Mouse (Mus musculus) ES-Bruce4 (cell line): ENCODE data around the gene 0610040J01Rik. TPM values are rescaled to one million over a fixed set of nuclear protein-coding genes. Genes with fewer than 3 reads are reported as not detected.
A peak's percentile ranks its signal among the peaks of the same experiment; 100 is the strongest.

Source experiments
- H3K27ac ChIP-seq: 2 replicates; pipeline ENCODE4 v1.5.1; 2012; ENCODE audit warnings: low read length, inconsistent platforms; ENCODE audit not compliant: insufficient read depth
- H3K27me3 ChIP-seq: 2 replicates; pipeline ENCODE4 v1.6.1; 2012; ENCODE audit warnings: mild to moderate bottlenecking, low read length, inconsistent platforms; ENCODE audit not compliant: control insufficient read depth, poor library complexity, insufficient read depth, severe bottlenecking
- H3K36me3 ChIP-seq: 2 replicates; pipeline ENCODE4 v1.6.1; 2012; ENCODE audit warnings: inconsistent platforms, mild to moderate bottlenecking, low read length, moderate library complexity; ENCODE audit not compliant: control insufficient read depth, poor library complexity, insufficient read depth, severe bottlenecking
- H3K4me1 ChIP-seq: one replicate; pipeline ENCODE4 v1.8.1; 2011; ENCODE audit warnings: low read length; ENCODE audit not compliant: control insufficient read depth, insufficient read depth
- H3K4me3 ChIP-seq: 2 replicates; pipeline ENCODE4 v1.5.1; 2011; ENCODE audit warnings: low read depth, mild to moderate bottlenecking, low read length
- H3K9ac ChIP-seq: 2 replicates; pipeline ENCODE4 v1.6.1; 2012; ENCODE audit warnings: low read depth, mild to moderate bottlenecking, inconsistent platforms; ENCODE audit not compliant: poor library complexity, severe bottlenecking
- H3K9me3 ChIP-seq: replicated peaks from 2 replicates; pipeline ENCODE4 v1.6.1; 2012; ENCODE audit warnings: mild to moderate bottlenecking, low read length, inconsistent platforms; ENCODE audit not compliant: control insufficient read depth, poor library complexity, insufficient read depth, severe bottlenecking
- CTCF ChIP-seq: IDR thresholded peaks from one replicate; pipeline ENCODE4 v1.8.1; 2011; ENCODE audit warnings: low read depth, low read length
- EP300 ChIP-seq: IDR thresholded peaks from 2 replicates; pipeline ENCODE4 v1.6.1; 2011; ENCODE audit warnings: low read depth, low read length; ENCODE audit not compliant: insufficient read depth
- POLR2A ChIP-seq: IDR thresholded peaks from one replicate; pipeline ENCODE4 v1.8.1; 2011; ENCODE audit warnings: low read length; ENCODE audit not compliant: insufficient read depth
- polyA plus RNA-seq: library from polyadenylated mRNA; stranded (reverse); fragments of >200 nt; gene quantifications from 2 replicates; pipeline ENCODE4 v1.2.4, GENCODE M21; 2011; ENCODE audit warnings: low read depth; ENCODE audit not compliant: missing spikeins, insufficient read depth, insufficient read length

Gene 0610040J01Rik
- polyA plus RNA-seq, 1 experiment = 0.79 TPM

DNA sequence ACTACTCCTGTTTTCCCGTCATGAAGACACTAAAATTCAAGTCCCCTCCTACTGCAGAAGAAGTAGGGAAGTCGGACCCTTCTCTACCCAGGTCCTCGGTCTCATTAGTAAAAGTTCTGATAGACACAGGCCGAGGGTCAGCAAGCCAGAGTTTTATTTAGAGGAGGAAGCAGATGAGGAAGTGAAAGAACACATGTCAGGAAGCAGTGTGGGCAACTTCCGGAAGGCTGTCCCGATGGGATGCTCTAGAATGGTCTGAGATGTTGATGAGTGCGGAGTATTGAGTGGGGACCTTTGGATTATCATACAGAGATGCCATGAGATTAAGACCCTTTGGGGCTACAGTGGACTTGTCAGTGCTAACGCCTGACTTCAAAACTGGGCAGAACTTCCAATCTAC is 46.7 kb downstream of the 0610040J01Rik start:
- Histone ChIP-seq H3K4me1 (no peaks in the 10 kb centered on the region), H3K27ac (no peak overlapping the region), H3K4me3 (no peak overlapping the region), H3K9me3 (no peaks in the 10 kb centered on the region), H3K9ac (no peak overlapping the region), H3K27me3 (no peaks in the 10 kb centered on the region), H3K36me3 (no peaks in the 10 kb centered on the region)
- TF ChIP-seq EP300 (no peak), CTCF (no peak), POLR2A (no peak)

DNA sequence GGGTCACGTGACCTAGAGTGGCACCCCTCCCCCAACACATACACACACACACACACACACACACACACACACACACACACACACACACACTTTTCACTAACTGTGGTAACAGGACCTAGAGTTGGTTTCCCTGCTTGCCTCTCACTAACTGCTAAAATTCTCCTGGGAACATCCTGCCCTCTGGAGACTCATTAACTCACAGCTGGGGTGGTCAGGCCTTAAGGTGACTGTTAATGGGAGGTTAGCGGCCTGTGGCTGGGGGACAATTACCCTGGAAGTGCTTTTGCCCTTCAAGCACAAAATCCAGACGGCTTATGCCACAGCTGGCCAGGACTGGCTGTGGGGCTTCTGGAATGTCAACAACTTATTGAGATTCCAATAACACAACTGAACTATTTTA is 55.3 kb downstream of the 0610040J01Rik start:
- Histone ChIP-seq H3K27me3 (no peaks in the 10 kb centered on the region), H3K4me1 (peaks cover 2% of the 10 kb centered on the region), H3K36me3 (no peaks in the 10 kb centered on the region), H3K9ac (no peak overlapping the region), H3K4me3 (no peak overlapping the region), H3K9me3 (no peaks in the 10 kb centered on the region), H3K27ac (no peak overlapping the region)
- no peak for TF ChIP-seq EP300
- TF ChIP-seq POLR2A = no peak
- TF ChIP-seq CTCF = no peak

DNA sequence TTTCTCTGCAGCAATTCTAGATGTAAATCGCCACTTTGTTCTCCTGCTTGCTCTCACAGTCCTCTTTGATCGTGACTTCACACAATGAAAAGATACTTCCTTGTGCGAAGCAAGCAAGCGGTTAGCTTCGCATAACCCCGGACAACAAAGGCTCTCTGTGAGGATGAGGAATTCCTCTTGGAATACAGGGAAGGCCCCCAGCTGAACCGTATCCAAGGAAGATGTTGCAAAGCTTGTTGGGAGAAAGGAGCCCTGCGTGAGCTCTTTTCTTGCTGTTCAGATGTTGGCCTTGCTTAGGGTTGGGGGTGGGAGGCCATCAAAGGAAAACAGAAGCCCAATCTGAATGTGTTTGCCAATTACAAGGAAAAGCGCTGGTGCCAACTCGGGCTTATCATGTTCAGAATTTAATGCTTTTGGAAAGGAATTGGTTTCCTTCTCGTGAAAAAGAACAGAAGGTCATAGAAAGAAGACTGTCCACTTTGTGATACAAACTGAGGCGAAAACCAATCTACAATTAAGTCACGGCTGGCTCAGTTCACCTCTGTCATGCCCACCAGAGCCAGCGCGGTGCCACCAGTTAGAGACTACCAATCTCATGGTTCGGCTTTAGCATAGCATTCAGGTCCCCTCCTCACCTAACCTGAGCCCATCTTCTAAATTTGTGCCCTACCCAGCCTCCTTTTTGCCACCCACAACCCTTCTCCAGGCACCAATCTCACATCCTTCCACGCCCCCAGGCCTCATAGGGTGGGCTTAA is 60.2 kb downstream of the 0610040J01Rik start:
- no peaks in the 10 kb centered on the region for H3K36me3 ChIP-seq
- H3K4me3 ChIP-seq = no peak overlapping the region
- TF ChIP-seq CTCF = no peak
- TF ChIP-seq POLR2A = no peak
- no peak for TF ChIP-seq EP300

DNA sequence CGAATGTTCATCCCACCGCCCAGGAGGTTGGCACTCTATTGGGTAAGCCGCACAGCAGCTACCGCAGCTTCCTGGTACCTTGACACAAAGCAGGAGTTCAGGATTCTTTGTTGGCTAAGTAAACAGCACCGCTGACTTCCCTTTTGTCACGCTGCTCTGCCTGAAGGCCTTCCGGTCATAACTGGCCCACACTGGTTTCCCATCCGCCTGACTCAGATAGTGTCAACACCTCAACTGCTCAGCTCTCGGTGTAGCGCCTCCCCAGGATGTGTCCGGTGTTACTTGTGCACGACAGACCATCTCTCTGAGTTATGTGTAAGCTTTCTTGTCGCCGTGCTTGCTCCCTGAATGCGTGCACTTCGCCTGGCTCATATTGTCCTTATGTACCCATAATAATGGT is 62.7 kb downstream of the 0610040J01Rik start:
- Histone ChIP-seq H3K36me3 (no peaks in the 10 kb centered on the region), H3K4me1 (peaks cover 4% of the 10 kb centered on the region), H3K27me3 (no peaks in the 10 kb centered on the region), H3K9ac (no peak overlapping the region), H3K27ac (no peak overlapping the region), H3K4me3 (no peak overlapping the region), H3K9me3 (no peaks in the 10 kb centered on the region)
- no peak for TF ChIP-seq POLR2A
- TF ChIP-seq CTCF = peak; percentile 64
- TF ChIP-seq EP300 = peak; percentile 96

More for the DNA sequence above, 60.2 kb downstream of the 0610040J01Rik start:
- Histone ChIP-seq H3K9me3 (no peaks in the 10 kb centered on the region), H3K4me1 (peaks cover 4% of the 10 kb centered on the region), H3K9ac (no peak overlapping the region), H3K27ac (no peak overlapping the region), H3K27me3 (no peaks in the 10 kb centered on the region)

DNA sequence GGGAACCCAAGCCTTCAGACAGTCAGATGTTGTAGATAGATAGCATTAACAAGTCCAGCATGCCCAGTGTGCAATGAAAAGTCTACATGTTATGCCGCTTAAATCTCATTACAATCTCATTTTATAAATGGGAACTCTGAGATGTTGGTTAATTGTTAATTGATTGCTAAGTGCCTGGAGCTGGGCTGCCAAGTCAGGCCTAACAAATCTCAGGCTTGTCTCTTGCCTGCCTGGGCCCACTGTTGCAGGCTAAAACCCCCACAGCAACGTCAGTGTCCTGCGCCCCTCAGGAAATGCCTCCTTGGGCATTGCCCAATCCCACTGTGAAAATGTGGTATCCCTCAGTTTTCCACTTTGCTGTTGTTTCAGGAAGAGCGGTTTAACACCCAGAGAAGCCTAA is 63.9 kb downstream of the 0610040J01Rik start:
- TF ChIP-seq CTCF (no peak), EP300 (no peak), POLR2A (no peak)
- H3K27me3 ChIP-seq = no peaks in the 10 kb centered on the region
- H3K9ac ChIP-seq = no peak overlapping the region
- H3K36me3 ChIP-seq = no peaks in the 10 kb centered on the region
- H3K4me3 ChIP-seq = no peak overlapping the region
- H3K9me3 ChIP-seq = no peaks in the 10 kb centered on the region
- H3K4me1 ChIP-seq = peaks cover 4% of the 10 kb centered on the region
- H3K27ac ChIP-seq = no peak overlapping the region

DNA sequence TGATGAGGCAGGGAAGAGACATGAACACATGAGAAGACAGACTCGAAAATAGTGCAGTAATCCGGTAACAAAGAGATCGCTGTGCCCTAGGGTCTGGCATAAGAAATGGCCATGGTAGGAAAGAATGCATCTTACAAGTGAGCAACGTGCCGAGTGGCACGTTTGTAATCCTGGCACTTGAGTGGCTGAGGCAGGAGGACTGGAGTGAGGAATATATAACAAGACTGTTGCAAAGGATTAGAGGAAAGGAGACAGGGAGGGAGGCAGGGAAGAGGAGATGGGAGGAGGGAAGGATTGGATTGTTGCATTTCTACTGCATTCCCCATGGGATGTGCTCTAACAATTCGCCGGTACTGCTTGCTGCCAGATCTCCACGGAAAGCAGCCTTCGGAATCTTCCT is 66.9 kb downstream of the 0610040J01Rik start:
- no peak overlapping the region for H3K4me3 ChIP-seq
- H3K9me3 ChIP-seq = no peaks in the 10 kb centered on the region
- no peak overlapping the region for H3K9ac ChIP-seq
- no peak for TF ChIP-seq CTCF
- no peak for TF ChIP-seq EP300
- no peak for TF ChIP-seq POLR2A
- H3K36me3 ChIP-seq = no peaks in the 10 kb centered on the region
- no peak overlapping the region for H3K27ac ChIP-seq
- no peaks in the 10 kb centered on the region for H3K27me3 ChIP-seq
- no peaks in the 10 kb centered on the region for H3K4me1 ChIP-seq
